Mouse (Mus musculus): Measurements from ENCODE around the gene Rapgef4. TPM values are rescaled to one million over a fixed set of nuclear protein-coding genes. Genes with fewer than 3 reads are reported as not detected.

Rapgef4 gene
- polyA plus RNA-seq, 1 experiment from 2014 or later = 23.4 TPM

DNA sequence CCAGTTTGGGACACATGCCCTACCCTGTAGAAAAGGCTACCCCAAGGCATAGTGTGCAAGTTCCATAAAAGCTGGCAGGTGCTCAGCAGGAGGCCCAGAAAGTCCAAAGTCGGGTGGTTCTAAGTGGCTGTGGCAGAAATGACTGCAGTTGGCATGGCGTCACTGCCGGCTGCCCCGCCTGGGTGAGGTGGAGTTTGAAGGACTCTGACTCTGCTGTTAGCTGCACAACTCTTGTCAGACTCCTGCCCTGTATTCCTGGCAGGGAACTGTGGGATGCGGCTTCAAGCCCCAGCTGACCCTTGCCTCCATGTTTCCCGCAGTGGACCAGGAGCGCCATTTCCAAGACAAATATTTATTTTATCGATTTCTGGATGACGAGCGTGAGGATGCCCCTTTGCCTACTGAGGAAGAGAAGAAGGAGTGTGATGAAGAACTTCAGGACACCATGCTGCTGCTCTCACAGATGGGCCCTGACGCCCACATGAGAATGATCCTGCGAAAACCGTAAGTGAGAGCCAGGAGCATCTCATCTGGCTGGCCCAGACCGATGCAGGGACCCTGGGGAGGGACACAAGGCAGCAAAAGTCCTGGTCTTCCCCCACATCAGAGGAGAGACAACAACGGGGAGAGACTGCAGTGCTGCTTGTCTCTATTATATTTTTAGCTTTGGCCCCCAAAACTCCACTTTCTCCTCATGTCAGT lies 198.7 kb downstream of the Rapgef4 start:
- Histone ChIP-seq H3K4me2 (ENCODE audit: low read length) (no peak overlapping the region), H3K27me3 (replicated peaks; ENCODE audit: control insufficient read depth, insufficient read depth, low read length) (no peaks in the 10 kb centered on the region), H3K4me3 (replicated peaks; ENCODE audit: low read length) (no peak overlapping the region), H3K36me3 (ENCODE audit: control insufficient read depth, insufficient read depth) (no peaks in the 10 kb centered on the region), H3K27ac (ENCODE audit: low read length) (no peak overlapping the region), H3K9ac (replicated peaks; ENCODE audit: low read depth, low read length) (no peak overlapping the region), H3K4me1 (replicated peaks; ENCODE audit: control insufficient read depth, insufficient read depth, low read length) (peaks cover 17% of the 10 kb centered on the region), H3K9me3 (ENCODE audit: control insufficient read depth, low read length) (no peaks in the 10 kb centered on the region)
- ATAC-seq = no peak
- 94% methylated on average over 15 of the region's 15 CpGs for WGBS

DNA sequence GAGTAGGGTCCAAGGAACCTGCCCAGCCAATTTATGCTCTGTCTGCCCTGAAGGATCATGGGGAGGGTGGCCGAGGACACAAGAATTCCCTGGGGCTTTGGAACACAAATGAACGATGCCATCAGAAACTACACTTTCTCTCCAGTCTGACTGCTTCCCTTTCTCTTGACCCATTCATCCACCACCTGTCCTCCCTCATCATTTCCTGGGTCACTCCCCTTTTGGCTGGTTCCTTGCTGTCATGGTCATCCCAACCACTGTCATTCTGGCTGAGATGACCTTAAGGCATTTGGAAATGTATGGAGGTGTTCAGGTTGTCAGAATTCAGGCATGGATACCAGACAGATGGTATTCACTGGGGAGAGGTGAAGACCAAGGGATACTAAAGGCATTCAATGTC lies 200.4 kb downstream of the Rapgef4 start:
- no peak for ATAC-seq
- no peaks in the 10 kb centered on the region for H3K9me3 ChIP-seq (ENCODE audit: control insufficient read depth, low read length)
- H3K27me3 ChIP-seq (replicated peaks; ENCODE audit: control insufficient read depth, insufficient read depth, low read length) = no peaks in the 10 kb centered on the region
- H3K4me1 ChIP-seq (replicated peaks; ENCODE audit: control insufficient read depth, insufficient read depth, low read length) = peaks cover 13% of the 10 kb centered on the region
- no peak overlapping the region for H3K4me2 ChIP-seq (ENCODE audit: low read length)
- no peak overlapping the region for H3K9ac ChIP-seq (replicated peaks; ENCODE audit: low read depth, low read length)
- H3K4me3 ChIP-seq (replicated peaks; ENCODE audit: low read length) = no peak overlapping the region
- H3K27ac ChIP-seq (ENCODE audit: low read length) = no peak overlapping the region
- H3K36me3 ChIP-seq (ENCODE audit: control insufficient read depth, insufficient read depth) = no peaks in the 10 kb centered on the region
- 79% methylated on average over 2 of the region's 2 CpGs for WGBS

DNA sequence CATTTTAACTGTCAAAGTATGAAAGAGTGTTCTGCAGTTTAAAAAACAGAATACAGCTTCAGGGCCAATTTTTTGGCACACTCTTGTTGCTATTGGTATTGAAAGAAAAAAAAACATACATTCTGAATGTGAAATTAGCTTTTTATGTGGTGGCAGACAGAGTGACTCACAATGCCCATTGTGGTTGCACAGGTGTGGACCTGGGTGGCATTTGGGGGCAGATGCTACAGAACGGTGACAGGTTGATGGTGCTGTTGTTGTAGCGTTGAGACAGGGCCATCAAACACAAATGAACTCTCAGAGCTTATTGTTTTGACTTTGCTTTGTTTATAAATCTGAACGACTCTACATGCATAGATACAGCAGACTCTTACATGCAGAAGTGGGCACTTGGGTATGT lies 202.7 kb downstream of the Rapgef4 start:
- no peaks in the 10 kb centered on the region for H3K9me3 ChIP-seq (ENCODE audit: control insufficient read depth, low read length)
- no peaks in the 10 kb centered on the region for H3K36me3 ChIP-seq (ENCODE audit: control insufficient read depth, insufficient read depth)
- H3K4me2 ChIP-seq (ENCODE audit: low read length) = no peak overlapping the region
- peaks cover 3% of the 10 kb centered on the region for H3K4me1 ChIP-seq (replicated peaks; ENCODE audit: control insufficient read depth, insufficient read depth, low read length)
- no peak overlapping the region for H3K9ac ChIP-seq (replicated peaks; ENCODE audit: low read depth, low read length)
- H3K27me3 ChIP-seq (replicated peaks; ENCODE audit: control insufficient read depth, insufficient read depth, low read length) = no peaks in the 10 kb centered on the region
- 62% methylated on average over 3 of the region's 3 CpGs for WGBS
- H3K4me3 ChIP-seq (replicated peaks; ENCODE audit: low read length) = no peak overlapping the region
- no peak for ATAC-seq
- H3K27ac ChIP-seq (ENCODE audit: low read length) = no peak overlapping the region

DNA sequence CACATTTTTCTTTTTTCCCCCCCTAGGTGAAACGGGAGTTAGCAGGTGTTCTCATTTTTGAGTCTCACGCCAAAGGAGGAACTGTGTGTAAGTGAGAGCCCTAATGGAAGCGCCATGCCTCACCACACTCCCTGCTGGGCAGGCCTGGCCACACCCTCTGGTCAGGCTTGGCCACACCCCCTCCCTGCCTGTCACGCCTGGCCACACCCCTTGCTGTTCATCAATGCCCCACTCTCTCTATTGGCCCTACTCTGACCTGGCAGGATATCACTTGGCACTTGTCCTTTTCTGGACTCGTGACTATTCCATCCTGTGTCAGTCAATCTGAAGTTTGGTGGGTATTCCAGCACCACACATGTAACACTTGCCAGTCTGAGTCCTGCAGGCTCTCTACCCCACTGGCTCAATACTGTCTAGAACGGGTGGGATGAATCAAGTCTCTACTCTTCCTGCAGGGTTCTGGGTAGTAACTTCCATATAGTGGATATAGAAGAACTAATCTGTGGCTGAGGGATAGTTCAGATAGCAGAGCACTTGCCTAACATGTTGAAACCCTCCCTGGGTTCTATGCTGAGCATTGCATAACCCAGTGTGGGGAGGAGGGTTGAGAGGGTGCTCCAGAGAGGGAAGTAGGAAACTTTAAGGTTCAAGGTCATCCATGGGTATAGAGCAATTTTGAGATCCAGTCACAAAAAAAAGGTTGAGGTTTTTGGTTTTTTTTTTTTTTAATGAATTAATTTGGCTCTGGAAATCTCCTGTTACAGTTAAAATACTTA lies 215.3 kb downstream of the Rapgef4 start:
- WGBS = 76% methylated on average over 6 of the region's 6 CpGs
- ATAC-seq = no peak
- Histone ChIP-seq H3K9ac (replicated peaks; ENCODE audit: low read depth, low read length) (no peak overlapping the region), H3K36me3 (ENCODE audit: control insufficient read depth, insufficient read depth) (no peaks in the 10 kb centered on the region), H3K4me3 (replicated peaks; ENCODE audit: low read length) (no peak overlapping the region), H3K27me3 (replicated peaks; ENCODE audit: control insufficient read depth, insufficient read depth, low read length) (no peaks in the 10 kb centered on the region), H3K27ac (ENCODE audit: low read length) (no peak overlapping the region), H3K9me3 (ENCODE audit: control insufficient read depth, low read length) (peaks cover 3% of the 10 kb centered on the region; the same call in 1 of the 2 replicates), H3K4me2 (ENCODE audit: low read length) (no peak overlapping the region), H3K4me1 (replicated peaks; ENCODE audit: control insufficient read depth, insufficient read depth, low read length) (peaks cover 5% of the 10 kb centered on the region)

DNA sequence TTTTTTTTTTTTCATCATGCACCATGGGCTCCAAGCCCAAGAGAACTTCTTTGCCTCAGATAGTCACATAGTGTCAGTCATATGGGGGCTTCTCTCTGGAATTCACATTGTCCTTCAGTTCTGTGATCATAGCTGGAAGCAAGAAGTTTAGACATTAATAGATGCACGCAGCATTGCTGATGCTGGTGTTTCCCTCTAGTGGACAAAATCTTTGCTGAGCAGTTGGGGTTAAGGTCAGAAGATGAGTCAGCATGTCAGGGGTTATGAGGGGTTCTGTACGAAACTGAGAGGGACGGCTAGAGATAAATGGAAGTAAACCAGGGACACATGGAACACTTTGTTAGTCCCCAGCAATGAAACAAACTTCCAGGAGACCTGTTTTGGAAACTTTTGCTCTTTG lies 216.0 kb downstream of the Rapgef4 start:
- no peaks in the 10 kb centered on the region for H3K27me3 ChIP-seq (replicated peaks; ENCODE audit: control insufficient read depth, insufficient read depth, low read length)
- ATAC-seq = no peak
- no peak overlapping the region for H3K9ac ChIP-seq (replicated peaks; ENCODE audit: low read depth, low read length)
- H3K4me1 ChIP-seq (replicated peaks; ENCODE audit: control insufficient read depth, insufficient read depth, low read length) = peaks cover 5% of the 10 kb centered on the region
- no peak overlapping the region for H3K4me3 ChIP-seq (replicated peaks; ENCODE audit: low read length)
- H3K36me3 ChIP-seq (ENCODE audit: control insufficient read depth, insufficient read depth) = no peaks in the 10 kb centered on the region
- H3K9me3 ChIP-seq (ENCODE audit: control insufficient read depth, low read length) = no peaks in the 10 kb centered on the region
- H3K4me2 ChIP-seq (ENCODE audit: low read length) = no peak overlapping the region
- no peak overlapping the region for H3K27ac ChIP-seq (ENCODE audit: low read length)
- WGBS = 67% methylated on average over 3 of the region's 3 CpGs

DNA sequence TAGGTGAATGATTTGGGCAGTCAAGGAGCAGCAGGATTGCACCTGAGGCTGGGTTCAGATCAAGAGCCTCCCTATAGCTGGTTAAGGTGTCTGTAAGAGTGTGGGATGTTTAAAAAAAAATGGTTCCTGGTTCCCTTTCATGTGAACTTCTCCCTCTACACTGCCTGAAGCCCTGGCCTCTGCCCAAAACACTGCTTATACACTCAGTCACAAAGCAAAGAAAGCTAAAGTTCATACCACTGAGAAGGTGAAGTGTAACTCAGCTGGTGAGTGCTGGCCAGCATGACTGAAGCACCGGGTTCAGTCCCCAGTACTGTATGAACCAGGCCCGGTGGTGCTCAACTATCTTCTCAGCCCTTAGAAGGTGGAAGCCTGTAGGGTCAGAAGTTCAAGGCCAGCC lies 218.4 kb downstream of the Rapgef4 start:
- Histone ChIP-seq H3K4me1 (replicated peaks; ENCODE audit: control insufficient read depth, insufficient read depth, low read length) (peaks cover 5% of the 10 kb centered on the region), H3K4me2 (ENCODE audit: low read length) (no peak overlapping the region), H3K27me3 (replicated peaks; ENCODE audit: control insufficient read depth, insufficient read depth, low read length) (no peaks in the 10 kb centered on the region), H3K9me3 (ENCODE audit: control insufficient read depth, low read length) (no peaks in the 10 kb centered on the region), H3K4me3 (replicated peaks; ENCODE audit: low read length) (no peak overlapping the region), H3K9ac (replicated peaks; ENCODE audit: low read depth, low read length) (no peak overlapping the region), H3K36me3 (ENCODE audit: control insufficient read depth, insufficient read depth) (no peaks in the 10 kb centered on the region), H3K27ac (ENCODE audit: low read length) (no peak overlapping the region)
- no peak for ATAC-seq
- 90% methylated on average over 2 of the region's 2 CpGs for WGBS

DNA sequence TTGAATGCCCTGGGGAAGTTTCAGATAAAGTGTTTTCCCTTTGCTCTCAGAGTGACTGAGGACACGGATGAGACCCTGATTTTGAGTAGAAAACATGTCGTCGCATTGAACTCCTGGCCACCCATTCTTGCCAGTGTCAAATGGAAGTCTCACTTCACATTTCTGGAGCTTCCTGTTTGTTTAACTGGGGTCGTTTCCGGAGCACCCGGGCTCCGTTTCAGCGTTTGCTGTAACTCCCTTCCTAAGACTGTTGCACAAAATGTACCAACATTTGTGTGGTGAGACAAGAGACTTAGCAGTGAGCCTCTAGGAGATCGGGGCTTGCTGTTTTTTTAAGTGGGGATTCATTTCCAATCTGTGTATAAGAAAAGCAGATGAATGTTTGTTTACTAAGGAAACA lies 220.5 kb downstream of the Rapgef4 start:
- Histone ChIP-seq H3K9me3 (ENCODE audit: control insufficient read depth, low read length) (no peaks in the 10 kb centered on the region), H3K4me3 (replicated peaks; ENCODE audit: low read length) (no peak overlapping the region), H3K4me2 (ENCODE audit: low read length) (no peak overlapping the region), H3K9ac (replicated peaks; ENCODE audit: low read depth, low read length) (no peak overlapping the region), H3K27ac (ENCODE audit: low read length) (no peak overlapping the region), H3K27me3 (replicated peaks; ENCODE audit: control insufficient read depth, insufficient read depth, low read length) (no peaks in the 10 kb centered on the region), H3K36me3 (ENCODE audit: control insufficient read depth, insufficient read depth) (no peaks in the 10 kb centered on the region), H3K4me1 (replicated peaks; ENCODE audit: control insufficient read depth, insufficient read depth, low read length) (peaks cover 5% of the 10 kb centered on the region)
- WGBS = 72% methylated on average over 9 of the region's 9 CpGs
- ATAC-seq = no peak

DNA sequence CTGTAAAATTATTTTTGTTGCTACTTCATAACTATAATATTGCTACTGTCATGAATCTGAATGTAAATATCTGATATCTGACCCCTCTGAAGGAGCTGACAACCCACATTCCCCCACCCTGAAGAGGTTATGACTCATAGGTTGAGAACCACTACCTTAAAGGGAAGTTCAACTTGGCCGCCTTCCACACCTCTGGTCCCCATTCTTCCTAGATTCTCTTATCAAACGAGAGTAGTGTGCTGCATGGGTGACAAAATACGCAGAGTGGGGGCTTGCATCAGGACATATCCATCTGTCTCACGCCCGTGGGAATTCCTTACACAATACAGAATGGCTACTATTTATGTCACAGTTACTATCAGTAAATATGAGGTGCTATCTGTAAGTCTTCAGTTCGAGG lies 221.2 kb downstream of the Rapgef4 start:
- H3K27ac ChIP-seq (ENCODE audit: low read length) = no peak overlapping the region
- no peak for ATAC-seq
- no peaks in the 10 kb centered on the region for H3K9me3 ChIP-seq (ENCODE audit: control insufficient read depth, low read length)
- H3K4me1 ChIP-seq (replicated peaks; ENCODE audit: control insufficient read depth, insufficient read depth, low read length) = peaks cover 5% of the 10 kb centered on the region
- H3K9ac ChIP-seq (replicated peaks; ENCODE audit: low read depth, low read length) = no peak overlapping the region
- H3K4me3 ChIP-seq (replicated peaks; ENCODE audit: low read length) = no peak overlapping the region
- no peaks in the 10 kb centered on the region for H3K36me3 ChIP-seq (ENCODE audit: control insufficient read depth, insufficient read depth)
- WGBS = 84% methylated on average over 6 of the region's 6 CpGs
- H3K4me2 ChIP-seq (ENCODE audit: low read length) = no peak overlapping the region
- H3K27me3 ChIP-seq (replicated peaks; ENCODE audit: control insufficient read depth, insufficient read depth, low read length) = no peaks in the 10 kb centered on the region

DNA sequence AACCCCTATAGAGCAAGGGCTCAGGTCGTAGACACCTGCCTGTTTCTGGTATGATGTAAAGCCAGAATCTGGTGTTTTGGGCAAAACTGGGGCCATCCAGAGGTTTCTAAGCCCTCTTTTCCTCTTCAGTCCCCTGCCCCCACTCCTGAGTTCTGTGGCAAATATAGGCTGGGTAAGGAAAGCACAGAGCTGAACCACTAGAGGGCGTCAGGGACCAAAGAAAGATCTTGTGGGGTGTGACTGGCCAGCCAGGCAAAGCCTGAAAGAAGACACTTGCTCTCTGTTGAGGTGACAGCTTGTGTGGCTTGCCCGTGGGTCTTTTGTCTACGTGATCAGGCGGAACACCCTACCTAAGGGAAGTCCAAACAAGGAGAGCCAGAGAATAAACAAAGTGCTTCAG lies 222.6 kb downstream of the Rapgef4 start:
- peak overlapping the region; percentile 27; the same call in 1 of the 2 replicates for H3K4me2 ChIP-seq (ENCODE audit: low read length)
- no peaks in the 10 kb centered on the region for H3K9me3 ChIP-seq (ENCODE audit: control insufficient read depth, low read length)
- ATAC-seq = peak; percentile 84
- H3K36me3 ChIP-seq (ENCODE audit: control insufficient read depth, insufficient read depth) = no peaks in the 10 kb centered on the region
- H3K9ac ChIP-seq (replicated peaks; ENCODE audit: low read depth, low read length) = no peak overlapping the region
- 6% methylated on average over 5 of the region's 5 CpGs for WGBS
- peaks cover 5% of the 10 kb centered on the region for H3K4me1 ChIP-seq (replicated peaks; ENCODE audit: control insufficient read depth, insufficient read depth, low read length)
- H3K27me3 ChIP-seq (replicated peaks; ENCODE audit: control insufficient read depth, insufficient read depth, low read length) = no peaks in the 10 kb centered on the region
- H3K27ac ChIP-seq (ENCODE audit: low read length) = no peak overlapping the region
- no peak overlapping the region for H3K4me3 ChIP-seq (replicated peaks; ENCODE audit: low read length)

Data from forebrain, embryonic 16.5 days (tissue).